ENCODE assay signal across 22 mouse cellular contexts in genomic region chr4:84453586-84453985, GRCm38 (mm10).
DNase-seq lines count a peak whose midpoint lies in the region; ATAC-seq and TF ChIP-seq lines count a peak whose summit lies in the region.
"Had no signal": no experiment of that assay in that cellular context is flagged by ENCODE, and none has a peak within 500 bp of the region (broad histone marks: within the 10 kb centered on the region; RNA-seq: fewer than 3 reads in every experiment).

No protein-coding gene starts in this region.

- no peak for TF ChIP-seq POLR2A in myocyte (IDR thresholded peaks at IDR 0.05; ENCODE audit: insufficient read length, low read depth)

- WGBS in embryonic facial prominence, embryonic 10.5 days: 75% methylated on average over 4 of the region's 4 CpGs

- no peaks in the 10 kb centered on the region for H3K9me3 ChIP-seq in embryonic facial prominence, embryonic 10.5 days
- H3K9me3 ChIP-seq: embryonic facial prominence, embryonic 12.5 days; forebrain, embryonic 13.5 days; heart, embryonic 13.5 days; hindbrain, embryonic 15.5 days had no signal

- no peak overlapping the region for H3ac ChIP-seq in myocyte (ENCODE audit: control insufficient read depth, insufficient read length)

- peak overlapping the region; percentile 3 for H3K4me2 ChIP-seq in myocyte (ENCODE audit: low read depth)
- H3K4me2 ChIP-seq: embryonic facial prominence, embryonic 12.5 days; forebrain, embryonic 13.5 days; heart, embryonic 13.5 days; hindbrain, embryonic 15.5 days had no signal

- no peaks in the 10 kb centered on the region for H3K36me3 ChIP-seq in embryonic facial prominence, embryonic 10.5 days (replicated peaks)
- H3K36me3 ChIP-seq in myocyte (ENCODE audit: control insufficient read depth, insufficient read depth): no peaks in the 10 kb centered on the region
- H3K36me3 ChIP-seq: embryonic facial prominence, embryonic 12.5 days; G1E; heart, embryonic 13.5 days; hindbrain, embryonic 15.5 days had no signal

- peaks cover 26% of the 10 kb centered on the region for H3K79me2 ChIP-seq in myocyte (ENCODE audit: control insufficient read depth, insufficient read depth)

- peaks cover 57% of the 10 kb centered on the region for H3K4me1 ChIP-seq in embryonic facial prominence, embryonic 10.5 days

- peak overlapping the region; percentile 40; the same call in 1 of the 2 replicates for H3K27ac ChIP-seq in embryonic facial prominence, embryonic 10.5 days (replicated peaks)
- H3K27ac ChIP-seq: forebrain, embryonic 13.5 days; heart, embryonic 13.5 days; hindbrain, embryonic 15.5 days had no signal

- peak; percentile 65 for DNase-seq in kidney, adult 11 months
- no peak for DNase-seq in kidney, postnatal 4 days
- no peak for DNase-seq in embryonic facial prominence, embryonic 10.5 days (ENCODE audit: low spot score)
- peak; percentile 31 to 75 for DNase-seq in kidney, postnatal 25 days
- no peak for DNase-seq in adrenal gland, postnatal 10 days
- DNase-seq: adrenal gland, adult 8-10 months; B cell, adult 2 months; cerebellum, adult 11 months; cerebellum, adult 8-10 months; cerebellum, postnatal 14 days; embryo, embryonic 11 days; forebrain, postnatal 0 days; gastrocnemius, postnatal 25 days; heart, postnatal 36 days had no signal

- no peaks in the 10 kb centered on the region for H3K27me3 ChIP-seq in embryonic facial prominence, embryonic 10.5 days (replicated peaks; ENCODE audit: low read depth, poor library complexity, severe bottlenecking)
- H3K27me3 ChIP-seq in myocyte (ENCODE audit: control insufficient read depth, insufficient read depth, insufficient read length): no peaks in the 10 kb centered on the region
- H3K27me3 ChIP-seq: embryonic facial prominence, embryonic 12.5 days; forebrain, embryonic 13.5 days; heart, embryonic 13.5 days; hindbrain, embryonic 15.5 days had no signal

- H3K4me3 ChIP-seq in embryonic facial prominence, embryonic 10.5 days: no peak overlapping the region
- H3K4me3 ChIP-seq in myocyte: no peak overlapping the region
- H3K4me3 ChIP-seq: embryonic facial prominence, embryonic 12.5 days; forebrain, embryonic 13.5 days; heart, embryonic 13.5 days; hindbrain, embryonic 15.5 days had no signal

- no peak for ATAC-seq in erythroid progenitor cell, adult 5-6 weeks (replicated peaks; ENCODE audit: low FRiP score, poor library complexity, severe bottlenecking)
- ATAC-seq: CD4-positive, CD25-positive, alpha-beta regulatory T cell, adult 4 months; forebrain, embryonic 13.5 days; forebrain, postnatal 0 days had no signal

TF ChIP-seq in myocyte, 11 proteins besides CTCF, POLR2A, EP300 and RAD21:
- no peak for TF ChIP-seq MYOG (IDR thresholded peaks at IDR 0.05; ENCODE audit: control insufficient read depth in 1 of 3, insufficient read depth in 1 of 3, insufficient read length in 2 of 3, low read depth in 2 of 3)
TF ChIP-seq in myocyte: peak in this region for 0.

Comparison
In these comparisons a context has a peak if more than half of its experiments do, and no peak if none do; other contexts are left out.
1. DNase-seq: peak in kidney, adult 11 months (single experiment) and kidney, postnatal 25 days (2 of 2); none in kidney, postnatal 4 days (0 of 2), embryonic facial prominence, embryonic 10.5 days (single experiment) and adrenal gland, postnatal 10 days (single experiment).